Mouse (Mus musculus) hindbrain, embryonic 13.5 days (tissue): ENCODE measurements around the gene Mtmr3. TPM values are rescaled to one million over a fixed set of nuclear protein-coding genes. Genes with fewer than 3 reads are reported as not detected.
A peak's percentile ranks its signal among the peaks of the same experiment; 100 is the strongest.

Experiments
- ATAC-seq: fragments of 200-750 bp; cut with Nextera tagmentation; 2 replicates; pipeline ENCODE4 v1.8.0; 2017; ENCODE audit warnings: moderate TSS enrichment; ENCODE audit not compliant: low FRiP score
- H3K27ac ChIP-seq: fragments of 300-500 bp; sonication (generic); 2 replicates; pipeline ENCODE4 v1.5.1; 2015; ENCODE audit warnings: inconsistent platforms, mild to moderate bottlenecking, moderate library complexity
- H3K27me3 ChIP-seq: fragments of 300-500 bp; sonication (generic); 2 replicates; pipeline ENCODE4 v1.6.1; 2015; ENCODE audit warnings: mild to moderate bottlenecking, inconsistent platforms
- H3K36me3 ChIP-seq: fragments of 300-500 bp; sonication (generic); 2 replicates; pipeline ENCODE4 v1.6.1; 2015; ENCODE audit warnings: mild to moderate bottlenecking, inconsistent platforms
- H3K4me1 ChIP-seq: fragments of 300-500 bp; sonication (generic); replicated peaks from 2 replicates; pipeline ENCODE4 v1.6.1; 2015; ENCODE audit warnings: inconsistent platforms
- H3K4me2 ChIP-seq: fragments of 300-500 bp; sonication (generic); 2 replicates; pipeline ENCODE4 v1.6.1; 2015; ENCODE audit warnings: inconsistent platforms, mild to moderate bottlenecking, moderate library complexity
- H3K4me3 ChIP-seq: fragments of 300-500 bp; sonication (generic); 2 replicates; pipeline ENCODE4 v1.5.1; 2015; ENCODE audit warnings: mild to moderate bottlenecking, inconsistent platforms
- H3K9ac ChIP-seq: fragments of 300-500 bp; sonication (generic); 2 replicates; pipeline ENCODE4 v1.6.1; 2015; ENCODE audit warnings: mild to moderate bottlenecking, inconsistent platforms
- H3K9me3 ChIP-seq: fragments of 300-500 bp; sonication (generic); 2 replicates; pipeline ENCODE4 v1.6.1; 2016; ENCODE audit warnings: inconsistent platforms
- WGBS: fragments of 180-500 bp; shearing (Covaris S2); methylation state at CpG from one replicate; pipeline ENCODE4 v1.1.7; 2015; 5-methylcytosine and 5-hydroxymethylcytosine counted together
- polyA plus RNA-seq: library from polyadenylated mRNA; unstranded; fragments of >200 nt; fragmentation: Nextera tagmentation; extraction: Ambion mirVana; gene quantifications from 2 replicates; pipeline ENCODE4 v1.2.1, GENCODE M21; 2015

Gene Mtmr3
- 35.9 and 36.7 TPM in 2 replicates for polyA plus RNA-seq

DNA sequence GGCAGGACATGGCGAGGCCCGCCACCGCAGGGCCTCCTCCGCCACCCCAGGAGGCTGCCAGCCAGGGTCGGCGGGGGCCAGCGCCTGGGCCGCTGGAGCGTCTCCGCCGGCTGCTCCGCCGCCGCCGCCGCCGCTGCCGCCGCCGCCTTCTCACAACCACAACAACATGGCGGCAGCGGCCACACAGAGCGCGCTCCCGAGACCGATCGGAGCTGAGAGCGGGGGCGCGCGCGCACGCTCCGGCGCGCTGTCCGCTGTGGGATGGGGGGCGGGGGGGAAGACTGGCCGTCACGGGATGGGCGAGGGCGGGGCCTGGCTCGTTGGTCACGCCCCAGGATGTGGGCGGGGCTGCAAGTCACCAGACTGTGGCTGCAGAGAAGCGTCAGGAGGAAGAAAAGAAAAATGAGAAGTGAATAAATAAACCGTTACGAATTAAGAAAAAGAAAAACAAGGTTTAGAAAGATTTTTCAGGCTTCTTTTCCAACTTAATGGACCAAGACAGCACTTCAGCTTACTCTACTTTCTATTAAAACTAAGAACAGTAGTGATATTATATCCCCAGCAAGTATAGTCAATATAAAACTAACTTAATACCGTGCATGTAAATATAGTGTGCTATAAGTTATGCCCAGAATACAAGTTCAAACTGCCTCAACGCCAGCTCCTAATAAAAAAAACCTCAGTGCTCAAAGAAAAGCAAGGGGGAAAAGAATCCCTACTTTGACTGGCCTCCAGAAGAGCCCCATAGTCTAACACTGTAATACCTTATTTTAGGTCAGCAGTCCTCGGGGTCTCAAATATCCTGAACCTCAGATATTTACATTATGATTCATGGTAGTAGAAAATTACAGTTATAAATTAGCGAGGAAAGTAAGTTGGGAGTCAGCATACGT lies at the start of gene Mtmr3:
Gene Mtmr3, minus strand, starts transcription at position 256 of the 893 bp plus-strand sequence.
- H3K27ac ChIP-seq, result peak within 1 kb of the TSS; percentile 97
- H3K27me3 ChIP-seq, result no peaks in the 10 kb centered on the region
- H3K9me3 ChIP-seq, result no peaks in the 10 kb centered on the region
- H3K4me1 ChIP-seq, result peaks cover 24% of the 10 kb centered on the region
- H3K4me2 ChIP-seq, result peak within 1 kb of the TSS; percentile 76
- 6% methylated on average over 48 of the region's 53 CpGs for WGBS
- peak; percentile 94 for ATAC-seq
- H3K4me3 ChIP-seq, result peak within 1 kb of the TSS; percentile 93
- H3K9ac ChIP-seq, result peak within 1 kb of the TSS; percentile 97
- no peaks in the 10 kb centered on the region for H3K36me3 ChIP-seq

DNA sequence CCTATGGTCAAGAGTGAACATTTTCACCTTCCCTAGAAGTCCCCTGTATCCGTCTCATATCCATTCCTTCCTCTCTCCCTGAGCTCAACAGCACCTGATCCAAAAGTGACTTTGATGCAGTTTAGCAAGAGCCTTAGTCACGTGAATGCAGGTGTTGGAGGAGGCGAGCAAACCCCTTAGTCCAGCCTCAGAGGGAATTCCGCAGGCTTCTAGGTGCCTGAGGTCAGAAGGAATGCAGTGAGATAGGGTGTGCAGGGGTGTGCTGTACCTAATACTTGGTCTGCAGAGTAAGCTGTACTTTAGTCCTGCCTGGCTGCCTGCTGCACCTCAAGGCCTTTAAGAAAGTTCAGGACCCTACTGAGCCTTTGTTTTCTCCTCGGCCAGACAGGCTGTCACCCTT lies 49.1 kb upstream of the Mtmr3 start:
- Histone ChIP-seq H3K27ac (no peak overlapping the region), H3K4me2 (no peak overlapping the region), H3K4me3 (no peak overlapping the region), H3K4me1 (peaks cover 9% of the 10 kb centered on the region), H3K9ac (no peak overlapping the region), H3K9me3 (no peaks in the 10 kb centered on the region), H3K36me3 (peaks cover 50% of the 10 kb centered on the region), H3K27me3 (no peaks in the 10 kb centered on the region)
- 62% methylated on average over 5 of the region's 5 CpGs for WGBS
- no peak for ATAC-seq

DNA sequence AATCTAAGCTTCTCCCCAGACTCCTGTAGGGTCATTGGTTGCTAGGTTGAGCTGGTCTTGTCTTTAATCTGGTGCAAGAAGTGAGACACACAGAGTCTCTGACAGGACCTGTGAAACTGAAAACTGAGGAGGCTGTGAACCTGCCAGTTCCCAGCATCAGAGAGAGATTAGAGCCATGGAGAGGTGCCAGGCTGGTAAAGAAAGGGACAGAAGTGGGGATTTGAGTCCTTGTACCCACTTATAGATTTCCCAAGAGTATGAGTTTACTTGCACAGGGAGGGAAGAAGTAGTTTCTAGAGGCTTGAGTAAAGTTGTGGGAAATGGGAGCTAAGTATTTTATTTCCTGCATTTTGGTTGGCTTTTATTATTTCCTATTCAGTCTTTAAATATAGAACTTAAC lies 46.5 kb upstream of the Mtmr3 start:
- Histone ChIP-seq H3K9ac (no peak overlapping the region), H3K36me3 (peaks cover 26% of the 10 kb centered on the region), H3K27ac (no peak overlapping the region), H3K4me3 (no peak overlapping the region), H3K9me3 (no peaks in the 10 kb centered on the region), H3K4me2 (no peak overlapping the region), H3K27me3 (no peaks in the 10 kb centered on the region), H3K4me1 (peaks cover 17% of the 10 kb centered on the region)
- ATAC-seq, result no peak

DNA sequence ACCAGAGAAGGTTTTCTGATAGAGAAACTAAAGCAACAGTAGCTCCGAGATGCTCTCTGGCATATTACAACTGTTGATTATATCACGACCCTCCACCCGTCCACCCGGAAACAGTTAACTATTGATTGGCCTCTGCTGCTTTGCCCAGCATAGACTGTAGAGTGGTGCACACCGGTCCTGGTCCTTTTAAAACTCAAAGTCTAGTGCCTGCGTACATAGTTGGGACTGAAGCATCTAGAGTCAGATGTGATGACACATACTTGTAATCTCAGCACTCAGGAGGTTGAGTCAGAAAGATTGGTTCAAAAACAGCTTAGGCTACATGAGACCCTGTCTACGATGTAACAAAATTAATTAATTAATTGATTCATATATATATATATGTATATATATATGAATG lies 43.6 kb upstream of the Mtmr3 start:
- Histone ChIP-seq H3K9me3 (no peaks in the 10 kb centered on the region), H3K4me3 (peak overlapping the region; percentile 82), H3K27ac (no peak overlapping the region), H3K4me1 (peaks cover 17% of the 10 kb centered on the region), H3K9ac (peak overlapping the region; percentile 82), H3K36me3 (peaks cover 14% of the 10 kb centered on the region), H3K27me3 (no peaks in the 10 kb centered on the region), H3K4me2 (peak overlapping the region; percentile 82)
- peak; percentile 25; the same call in 1 of the 2 replicates for ATAC-seq
- WGBS, result 31% methylated on average over 7 of the region's 7 CpGs

DNA sequence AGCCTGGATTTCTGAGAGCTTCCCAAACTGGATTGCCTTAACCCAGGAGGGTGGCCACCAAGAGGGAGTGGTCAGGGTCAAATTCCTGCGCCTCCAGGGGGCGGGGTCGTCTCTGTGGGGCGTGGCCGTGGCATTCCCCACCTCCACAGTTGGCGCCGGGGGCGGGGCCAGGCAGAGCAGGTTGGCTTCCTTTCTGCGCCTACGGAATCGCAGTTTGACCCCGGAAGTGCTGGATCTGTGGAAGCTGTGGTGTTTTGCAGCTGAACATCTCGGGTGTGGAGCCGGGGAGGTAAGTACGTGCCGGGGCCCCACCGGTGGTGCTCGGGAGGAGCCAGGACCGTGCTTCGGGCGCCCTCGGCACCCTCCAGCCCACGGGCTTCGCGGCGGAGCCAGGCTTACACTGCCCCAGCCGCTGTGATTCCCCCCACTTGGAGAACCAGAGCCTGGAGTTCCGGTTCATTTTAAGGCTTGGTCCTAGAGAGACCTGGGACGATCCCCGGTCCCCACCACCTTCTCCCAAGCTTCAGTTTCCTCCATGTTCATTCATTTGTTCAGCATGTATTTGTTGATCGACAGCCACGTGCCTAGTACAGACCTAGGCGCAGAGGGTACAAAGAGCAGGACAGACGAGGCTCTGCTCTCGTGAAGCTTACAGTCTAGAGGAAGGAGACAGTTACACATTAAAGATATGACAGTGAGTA lies 43.0 kb upstream of the Mtmr3 start, which contains the start of gene Ascc2:
Gene Ascc2, plus strand, starts transcription at position 214 of the 701 bp plus-strand sequence.
- Histone ChIP-seq H3K27me3 (no peaks in the 10 kb centered on the region), H3K4me1 (peaks cover 17% of the 10 kb centered on the region), H3K36me3 (peaks cover 14% of the 10 kb centered on the region), H3K4me2 (peak within 1 kb of the TSS; percentile 82), H3K27ac (peak within 1 kb of the TSS; percentile 61), H3K4me3 (peak within 1 kb of the TSS; percentile 82), H3K9ac (peak within 1 kb of the TSS; percentile 82), H3K9me3 (no peaks in the 10 kb centered on the region)
- peak; percentile 92 for ATAC-seq
- under 1% methylated on average over 35 of the region's 35 CpGs for WGBS

DNA sequence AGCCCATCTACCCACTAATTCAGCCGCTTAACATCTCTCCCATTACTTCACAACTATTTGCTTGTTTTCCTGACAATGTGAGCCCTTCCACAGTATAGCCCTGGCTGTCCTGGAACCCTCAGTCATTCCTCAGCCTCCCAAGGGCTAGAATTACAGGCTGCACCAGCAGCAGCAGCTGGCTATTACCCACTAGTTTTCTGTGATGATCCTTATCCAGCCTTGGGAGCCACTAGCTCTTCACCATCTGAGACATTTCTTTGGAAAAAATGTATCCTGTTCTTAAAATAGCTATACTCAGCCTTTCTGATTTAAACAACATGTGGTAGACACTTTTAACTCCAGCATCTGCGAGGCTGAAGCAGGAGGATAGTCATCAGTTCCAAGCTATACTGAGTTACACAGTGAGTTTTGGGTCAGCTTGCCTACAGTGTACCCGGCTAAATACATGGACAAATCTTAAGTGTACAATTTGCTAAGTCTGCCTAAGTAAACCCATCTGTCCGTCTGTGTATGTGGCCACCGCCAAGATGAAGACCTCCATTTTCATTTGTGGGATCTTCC lies 42.2 kb upstream of the Mtmr3 start:
- Histone ChIP-seq H3K27me3 (no peaks in the 10 kb centered on the region), H3K27ac (peak overlapping the region; percentile 23; the same call in 1 of the 2 replicates), H3K36me3 (peaks cover 9% of the 10 kb centered on the region), H3K4me3 (peak overlapping the region; percentile 82), H3K4me1 (peaks cover 17% of the 10 kb centered on the region), H3K9ac (no peak overlapping the region), H3K4me2 (peak overlapping the region; percentile 82), H3K9me3 (no peaks in the 10 kb centered on the region)
- no peak for ATAC-seq
- WGBS, result 59% methylated on average over 5 of the region's 5 CpGs

DNA sequence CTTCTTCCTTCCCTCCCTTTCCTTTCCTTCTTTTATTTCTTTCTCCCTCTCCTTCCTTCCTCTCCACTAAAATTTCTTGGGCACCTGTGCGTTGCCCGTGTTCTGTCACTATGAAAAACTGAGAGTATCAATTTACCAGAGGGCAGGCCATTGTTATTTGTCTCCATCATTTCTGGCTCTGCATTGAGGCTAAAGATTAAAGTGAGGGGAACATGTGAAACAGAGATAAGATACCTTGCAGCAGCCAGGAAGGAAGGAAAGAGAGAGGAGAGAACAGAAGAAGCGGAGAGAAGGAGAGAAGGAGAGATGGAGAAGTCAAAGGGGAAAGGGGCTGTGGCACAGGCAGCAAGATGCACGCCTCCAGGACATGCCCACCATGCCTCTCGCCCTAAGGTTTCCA lies 39.7 kb upstream of the Mtmr3 start:
- no peaks in the 10 kb centered on the region for H3K9me3 ChIP-seq
- no peaks in the 10 kb centered on the region for H3K36me3 ChIP-seq
- H3K9ac ChIP-seq, result no peak overlapping the region
- H3K4me1 ChIP-seq, result peaks cover 21% of the 10 kb centered on the region
- no peak overlapping the region for H3K4me3 ChIP-seq
- H3K27ac ChIP-seq, result no peak overlapping the region
- ATAC-seq, result no peak
- 84% methylated on average over 5 of the region's 5 CpGs for WGBS
- no peak overlapping the region for H3K4me2 ChIP-seq
- H3K27me3 ChIP-seq, result no peaks in the 10 kb centered on the region

DNA sequence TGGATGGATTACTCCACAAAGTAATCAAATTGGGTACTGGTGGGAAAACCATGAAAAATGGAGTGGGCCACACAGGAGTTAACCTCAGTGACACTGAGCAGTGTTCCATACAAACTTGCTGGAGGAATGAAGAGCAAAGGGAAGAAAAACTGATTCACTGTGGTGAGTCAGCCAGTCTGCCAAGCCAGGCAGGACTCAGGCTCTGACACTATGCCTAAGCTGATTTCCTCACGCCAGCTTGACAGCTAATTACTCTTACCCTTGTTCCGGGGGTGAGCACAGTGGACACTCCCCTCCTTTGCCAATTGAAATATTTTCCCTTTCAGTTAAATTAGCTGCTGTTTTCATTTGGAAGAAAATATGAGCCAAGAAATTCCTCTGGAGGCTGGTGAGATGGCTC lies 38.8 kb upstream of the Mtmr3 start:
- H3K36me3 ChIP-seq, result no peaks in the 10 kb centered on the region
- no peak overlapping the region for H3K9ac ChIP-seq
- 54% methylated on average over 2 of the region's 2 CpGs for WGBS
- no peak overlapping the region for H3K4me2 ChIP-seq
- no peaks in the 10 kb centered on the region for H3K9me3 ChIP-seq
- no peaks in the 10 kb centered on the region for H3K27me3 ChIP-seq
- no peak overlapping the region for H3K4me3 ChIP-seq
- H3K4me1 ChIP-seq, result peaks cover 12% of the 10 kb centered on the region
- ATAC-seq, result no peak
- no peak overlapping the region for H3K27ac ChIP-seq

DNA sequence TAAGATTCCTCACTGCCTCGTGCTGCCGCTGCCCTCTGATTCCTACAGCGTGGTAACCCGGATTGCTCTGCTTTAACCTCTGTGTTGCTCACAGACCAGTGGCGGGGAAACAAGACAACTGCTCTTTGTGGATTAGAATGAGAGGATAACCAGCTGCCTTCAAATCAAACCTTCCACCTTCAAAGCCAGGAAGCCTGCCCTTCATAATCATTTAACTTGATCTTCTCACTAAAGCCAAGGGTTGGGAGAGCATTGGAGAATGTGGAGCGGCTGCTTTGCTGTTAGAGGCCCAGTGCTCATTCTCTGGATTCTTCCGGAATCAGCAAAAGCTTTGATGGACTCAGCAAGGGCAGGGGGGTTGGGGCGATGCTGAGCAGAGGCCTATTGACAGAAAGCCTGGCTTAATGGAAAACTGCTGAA lies 35.2 kb upstream of the Mtmr3 start:
- Histone ChIP-seq H3K9ac (no peak overlapping the region), H3K4me2 (no peak overlapping the region), H3K9me3 (no peaks in the 10 kb centered on the region), H3K4me1 (peaks cover 7% of the 10 kb centered on the region), H3K36me3 (no peaks in the 10 kb centered on the region), H3K27ac (no peak overlapping the region; the same call in 1 of the 2 replicates), H3K27me3 (no peaks in the 10 kb centered on the region), H3K4me3 (no peak overlapping the region)
- ATAC-seq, result no peak
- 48% methylated on average over 8 of the region's 8 CpGs for WGBS

DNA sequence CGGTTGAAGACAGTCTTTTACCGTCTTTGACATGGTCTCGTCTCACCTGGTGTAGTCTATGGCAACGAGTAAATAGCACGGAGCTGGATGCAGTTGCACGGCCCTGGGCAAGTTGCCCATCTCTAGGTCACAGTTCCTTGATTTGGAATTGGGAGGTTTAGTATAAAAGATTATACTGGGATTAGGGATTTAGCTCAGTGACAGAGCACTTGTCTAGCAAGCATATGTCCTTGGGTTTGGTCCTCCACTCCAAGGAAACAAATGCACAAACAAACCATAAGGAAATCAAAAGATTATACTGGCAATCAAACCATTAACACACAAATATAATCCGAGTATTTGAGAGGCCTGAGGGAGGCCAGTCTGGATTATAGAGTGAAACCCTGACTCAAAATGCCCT lies 33.0 kb upstream of the Mtmr3 start:
- no peak for ATAC-seq
- 82% methylated on average over 7 of the region's 7 CpGs for WGBS
- no peak overlapping the region for H3K4me3 ChIP-seq

DNA sequence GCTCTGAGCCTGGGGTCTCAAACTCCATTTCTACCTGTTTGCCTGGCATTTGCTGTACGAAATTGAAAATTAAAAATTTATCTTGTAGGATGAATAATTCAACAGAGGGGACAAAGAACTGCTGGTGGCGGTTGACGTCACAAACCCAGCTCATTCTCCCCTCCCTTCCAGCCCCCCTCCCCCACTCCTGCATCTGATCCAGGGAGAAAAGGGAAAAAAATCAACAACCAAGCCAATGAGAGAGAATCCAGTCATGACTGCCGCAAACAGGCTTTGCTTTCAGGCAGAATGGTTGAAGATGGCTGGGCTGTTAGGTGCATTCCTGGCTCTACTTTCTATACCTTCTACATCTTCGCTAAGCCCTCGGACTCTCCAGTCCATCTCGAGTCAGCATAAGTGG lies 31.3 kb upstream of the Mtmr3 start:
- ATAC-seq, result no peak
- no peaks in the 10 kb centered on the region for H3K27me3 ChIP-seq
- H3K4me2 ChIP-seq, result no peak overlapping the region
- no peak overlapping the region for H3K9ac ChIP-seq
- WGBS, result 67% methylated on average over 7 of the region's 7 CpGs
- peaks cover 10% of the 10 kb centered on the region for H3K4me1 ChIP-seq
- H3K27ac ChIP-seq, result peak overlapping the region; percentile 42; the same call in 1 of the 2 replicates
- H3K9me3 ChIP-seq, result no peaks in the 10 kb centered on the region
- no peaks in the 10 kb centered on the region for H3K36me3 ChIP-seq
- no peak overlapping the region for H3K4me3 ChIP-seq

More for the DNA sequence above, 33.0 kb upstream of the Mtmr3 start:
- Histone ChIP-seq H3K4me1 (peaks cover 8% of the 10 kb centered on the region), H3K36me3 (no peaks in the 10 kb centered on the region), H3K9ac (no peak overlapping the region), H3K9me3 (no peaks in the 10 kb centered on the region), H3K27me3 (no peaks in the 10 kb centered on the region), H3K27ac (no peak overlapping the region), H3K4me2 (no peak overlapping the region)

DNA sequence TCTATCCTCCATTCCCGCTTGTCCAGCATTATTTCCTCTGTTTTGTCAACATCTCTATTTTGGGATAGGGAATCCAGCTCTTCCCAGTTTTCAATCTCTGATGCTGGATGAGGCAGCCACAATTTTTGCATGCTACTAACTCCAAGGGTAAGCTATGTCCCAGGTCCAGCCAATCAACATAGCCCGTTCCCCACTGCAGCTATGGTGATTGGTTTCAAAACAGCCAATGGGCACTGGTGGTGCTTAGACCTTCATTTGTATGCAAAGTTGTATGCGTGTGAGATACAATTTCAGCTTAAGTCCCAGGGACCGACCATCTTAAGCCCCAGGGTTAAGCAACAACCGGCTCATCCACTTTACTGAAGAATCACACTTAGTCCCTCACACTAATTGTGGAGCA lies 28.3 kb upstream of the Mtmr3 start:
- no peak overlapping the region for H3K27ac ChIP-seq
- no peak overlapping the region for H3K4me2 ChIP-seq
- H3K4me3 ChIP-seq, result no peak overlapping the region
- no peaks in the 10 kb centered on the region for H3K27me3 ChIP-seq
- no peaks in the 10 kb centered on the region for H3K36me3 ChIP-seq
- 58% methylated on average over 5 of the region's 5 CpGs for WGBS
- 0 out of 2 replicates have a peak, but pooled peaks have one; percentile 59 for ATAC-seq
- H3K4me1 ChIP-seq, result 0 out of 2 replicates have a peak, but pooled peaks cover 3% of the 10 kb centered on the region
- no peaks in the 10 kb centered on the region for H3K9me3 ChIP-seq
- H3K9ac ChIP-seq, result no peak overlapping the region
